Mouse (Mus musculus) left cerebral cortex, adult 6 months (tissue): ENCODE results near the gene Cdca7. TPM values are rescaled to one million over a fixed set of nuclear protein-coding genes. Genes with fewer than 3 reads are reported as not detected.

ENCODE experiments used
- long read RNA-seq, 2 experiments: library from polyadenylated mRNA; unstranded; transcript quantifications; one replicate each; pipeline ENCODE4 v2.0.0; 2019 to 2020
- polyA plus RNA-seq: library from polyadenylated mRNA; unstranded; fragments of <200 nt; fragmentation: Nextera tagmentation; gene quantifications from 2 replicates; pipeline ENCODE4 v1.2.3, GENCODE M21; 2021

Gene Cdca7
- 2.5 and 3.3 TPM in 2 replicates for polyA plus RNA-seq
- long read RNA-seq, experiment 1, transcript Cdca7-201 (9 exons, 2,424 nt), result major isoform, 26 of 32 reads
- long read RNA-seq, experiment 1, partial matches to known transcripts, result 1 of 32 reads
- long read RNA-seq, experiment 1, other reads (novel, unspliced or antisense), result 5 of 32 reads
- long read RNA-seq, experiment 2, partial matches to known transcripts, result 2 of 3 reads
- long read RNA-seq, experiment 2, other reads (novel, unspliced or antisense), result 0 of 3 reads

DNA sequence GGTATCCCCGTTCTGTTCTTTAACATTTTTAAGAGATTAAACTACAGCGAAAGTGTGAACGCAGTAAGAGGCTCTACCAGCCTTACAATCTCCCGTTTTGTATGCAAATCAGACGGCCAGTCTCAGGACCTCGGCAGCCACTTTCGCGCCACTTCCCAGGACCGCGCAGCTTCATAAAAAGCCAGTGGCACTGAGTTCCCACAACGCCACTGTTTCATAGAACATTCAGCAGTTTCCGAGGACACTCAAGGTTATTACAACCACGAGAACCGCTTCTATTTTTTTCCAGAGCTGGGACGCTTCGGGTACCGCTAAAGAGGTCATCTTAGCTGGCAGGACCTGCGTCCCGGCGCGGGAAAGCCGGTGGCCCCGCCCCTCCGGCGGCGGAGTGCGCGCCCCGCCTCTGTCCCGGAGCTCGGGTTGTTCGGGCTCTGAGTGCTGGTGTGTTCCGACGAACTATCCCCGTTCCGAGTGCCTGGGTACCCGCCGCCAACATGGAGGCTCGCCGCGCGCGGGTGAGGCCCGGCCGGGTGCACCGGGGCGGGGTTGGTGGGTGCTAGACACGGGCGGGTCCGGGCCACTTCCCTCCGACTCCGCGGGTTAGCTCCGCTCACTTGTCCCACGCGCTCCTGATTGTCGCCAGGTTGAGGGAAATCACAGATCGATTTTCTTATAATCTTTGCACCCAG, at the start of gene Cdca7:
Gene Cdca7, plus strand, starts transcription at position 363 of the 689 bp plus-strand sequence.

Other genes with a start within 250 kb of the Cdca7 start
- gene Map3k20, start 190.5 kb upstream of the Cdca7 start, polyA plus RNA-seq, result 1.5 TPM in 2 replicates